Mouse (Mus musculus) kidney, postnatal 0 days (tissue): ENCODE measurements around the gene Cblc. TPM values are rescaled to one million over a fixed set of nuclear protein-coding genes. Genes with fewer than 3 reads are reported as not detected.
A peak's percentile ranks its signal among the peaks of the same experiment; 100 is the strongest.

Experiments used
- ATAC-seq: fragments of 200-750 bp; cut with Nextera tagmentation; replicated peaks from 2 replicates; pipeline ENCODE4 v1.8.0; 2017; ENCODE audit warnings: low read depth, moderate number of reproducible peaks, moderate TSS enrichment, moderate library complexity; ENCODE audit not compliant: low FRiP score
- DNase-seq: peaks from one replicate; pipeline ENCODE4 v3.0.0-alpha.2; 2016; ENCODE audit warnings: low spot score
- H3K27ac ChIP-seq: fragments of 300-500 bp; sonication (generic); 2 replicates; pipeline ENCODE4 v1.5.1; 2014; ENCODE audit warnings: mild to moderate bottlenecking
- H3K27me3 ChIP-seq: fragments of 300-500 bp; sonication (generic); 2 replicates; pipeline ENCODE4 v1.6.1; 2014; ENCODE audit warnings: low read length, mixed read lengths; ENCODE audit not compliant: insufficient read depth
- H3K36me3 ChIP-seq: fragments of 300-500 bp; sonication (generic); 2 replicates; pipeline ENCODE4 v1.6.1; 2014; ENCODE audit warnings: low read length, mixed read lengths; ENCODE audit not compliant: insufficient read depth
- H3K4me1 ChIP-seq: fragments of 300-500 bp; sonication (generic); replicated peaks from 2 replicates; pipeline ENCODE4 v1.6.1; 2014; ENCODE audit warnings: antibody characterized with exemption, low read length, mixed read lengths; ENCODE audit not compliant: insufficient read depth
- H3K4me2 ChIP-seq: fragments of 300-500 bp; sonication (generic); 2 replicates; pipeline ENCODE4 v1.6.1; 2014; ENCODE audit warnings: mild to moderate bottlenecking, low read length, moderate library complexity, mixed read lengths
- H3K4me3 ChIP-seq: fragments of 300-500 bp; sonication (generic); replicated peaks from 2 replicates; pipeline ENCODE4 v1.5.1; 2014; ENCODE audit warnings: low read depth, low read length
- H3K9ac ChIP-seq: fragments of 300-500 bp; sonication (generic); 2 replicates; pipeline ENCODE4 v1.6.1; 2014; ENCODE audit warnings: low read depth, low read length
- H3K9me3 ChIP-seq: fragments of 300-500 bp; sonication (generic); replicated peaks from 2 replicates; pipeline ENCODE4 v1.6.1; 2016; ENCODE audit warnings: low read length, inconsistent platforms, mixed read lengths
- CTCF ChIP-seq: IDR thresholded peaks from 2 replicates; pipeline ENCODE4 v1.5.1; 2016; ENCODE audit warnings: antibody characterized with exemption, low read depth, mild to moderate bottlenecking, moderate library complexity
- WGBS: fragments of 180-500 bp; shearing (Covaris S2); extraction: QIAGEN DNeasy Blood & Tissue Kit; methylation state at CpG from one replicate; pipeline ENCODE4 v1.1.7; 2014; 5-methylcytosine and 5-hydroxymethylcytosine counted together
- polyA plus RNA-seq: library from polyadenylated mRNA; unstranded; fragments of >200 nt; fragmentation: Nextera tagmentation; extraction: Ambion mirVana; gene quantifications from 2 replicates; pipeline ENCODE4 v1.2.1, GENCODE M21; 2015

Cblc gene
- polyA plus RNA-seq, 1 experiment from 2014 or later = 14.6 TPM

DNA sequence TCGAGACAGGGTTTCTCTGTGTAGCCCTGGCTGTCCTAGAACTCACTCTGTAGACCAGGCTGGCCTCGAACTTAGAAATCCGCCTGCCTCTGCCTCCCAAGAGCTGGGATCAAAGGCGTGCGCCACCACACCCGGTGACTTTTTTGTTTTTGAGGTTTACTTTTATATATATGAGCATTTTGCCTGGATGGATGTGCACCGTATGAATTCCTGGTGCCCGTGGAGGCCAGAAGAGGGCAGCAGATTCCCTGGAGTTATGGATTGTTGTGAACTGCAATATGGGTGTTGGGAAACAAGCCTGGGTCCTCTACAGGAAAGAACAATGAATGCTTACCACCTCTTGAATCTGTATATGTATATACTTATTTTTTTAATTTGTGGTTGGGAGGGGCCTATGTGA lies 44.0 kb downstream of the Cblc start:
- 79% methylated on average over 8 of the region's 8 CpGs for WGBS
- peaks cover 10% of the 10 kb centered on the region for H3K4me1 ChIP-seq
- no peak for DNase-seq

DNA sequence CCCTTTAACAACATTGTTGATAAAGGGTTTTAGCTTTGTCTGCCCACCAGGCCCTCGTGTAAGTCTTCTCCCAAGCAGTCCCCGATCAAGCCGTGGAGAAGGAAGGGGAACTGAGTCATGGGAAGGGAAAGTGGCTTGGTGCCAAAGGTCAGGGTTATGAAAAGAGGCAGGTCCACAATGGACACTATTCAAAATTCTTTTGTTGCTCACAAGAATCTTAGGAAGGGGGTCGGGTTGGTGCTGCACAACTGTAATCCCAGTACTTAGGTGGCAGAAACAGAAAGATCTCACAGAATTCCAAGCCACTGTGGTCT lies 45.6 kb downstream of the Cblc start:
- no peak for TF ChIP-seq CTCF
- ATAC-seq (no peak), DNase-seq (no peak)
- Histone ChIP-seq H3K36me3 (no peaks in the 10 kb centered on the region), H3K9ac (no peak overlapping the region), H3K4me3 (no peak overlapping the region), H3K9me3 (no peaks in the 10 kb centered on the region), H3K4me2 (no peak overlapping the region), H3K27ac (peak overlapping the region; percentile 82; the same call in 1 of the 2 replicates), H3K27me3 (no peaks in the 10 kb centered on the region), H3K4me1 (peaks cover 24% of the 10 kb centered on the region)
- WGBS = 51% methylated on average over 4 of the region's 4 CpGs

More for the DNA sequence above, 44.0 kb downstream of the Cblc start:
- H3K9ac ChIP-seq = no peak overlapping the region
- H3K27me3 ChIP-seq = no peaks in the 10 kb centered on the region
- H3K9me3 ChIP-seq = no peaks in the 10 kb centered on the region
- H3K36me3 ChIP-seq = no peaks in the 10 kb centered on the region
- H3K27ac ChIP-seq = no peak overlapping the region
- H3K4me2 ChIP-seq = no peak overlapping the region
- H3K4me3 ChIP-seq = no peak overlapping the region
- no peak for ATAC-seq
- peak; percentile 63 for TF ChIP-seq CTCF

DNA sequence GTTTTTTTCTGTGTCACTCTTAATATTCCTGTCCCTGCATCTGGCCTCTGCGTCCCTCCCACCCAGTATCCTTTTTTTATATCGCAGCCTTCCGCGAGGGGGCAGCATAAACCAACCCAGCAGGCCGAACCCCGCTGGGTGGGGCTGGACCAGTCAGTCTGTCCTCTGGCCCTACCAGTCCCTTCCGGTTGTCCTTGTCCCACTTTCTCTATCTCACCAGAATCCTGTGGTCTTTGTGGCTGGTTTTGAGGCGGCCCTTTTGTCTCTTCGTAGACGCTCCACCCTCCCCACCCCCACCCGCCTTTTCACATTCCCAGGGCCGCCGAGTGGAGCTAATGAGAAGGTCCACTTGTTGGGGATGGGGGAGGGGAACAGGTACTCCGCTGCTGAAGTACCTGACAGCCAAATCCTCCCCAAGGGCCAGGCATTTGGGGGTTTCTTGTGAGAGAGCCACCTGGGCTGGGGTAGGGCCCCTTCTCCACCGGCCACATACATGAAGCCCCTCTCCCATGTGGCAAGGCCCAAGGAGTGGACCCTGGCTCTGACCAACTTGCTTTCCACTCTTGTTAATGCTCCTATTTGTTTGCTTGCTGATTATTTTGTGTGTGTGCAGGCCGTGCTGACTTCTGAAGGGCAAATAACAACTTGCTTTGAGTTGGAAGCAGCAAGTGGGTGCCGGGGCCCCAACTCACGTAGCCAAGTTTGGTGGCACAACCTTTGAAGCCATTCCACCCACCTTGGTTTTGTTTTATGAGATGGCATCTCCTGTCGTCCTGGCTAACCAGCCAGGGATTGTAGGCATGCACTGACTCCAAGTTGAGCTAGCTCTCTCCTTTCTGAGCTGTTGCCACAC lies 46.2 kb downstream of the Cblc start, which contains the start of gene Nectin2:
Nectin2 (minus strand) TSS at position 267 of the 853 bp plus-strand sequence.
- Histone ChIP-seq H3K4me2 (peak within 1 kb of the TSS; percentile 67), H3K9ac (peak within 1 kb of the TSS; percentile 82), H3K4me1 (peaks cover 25% of the 10 kb centered on the region), H3K27ac (peak within 1 kb of the TSS; percentile 89), H3K27me3 (no peaks in the 10 kb centered on the region), H3K36me3 (no peaks in the 10 kb centered on the region), H3K9me3 (no peaks in the 10 kb centered on the region), H3K4me3 (peak within 1 kb of the TSS; percentile 87)
- DNase-seq = peak; percentile 96
- WGBS = 16% methylated on average over 19 of the region's 19 CpGs
- TF ChIP-seq CTCF = peak; percentile 84
- ATAC-seq = peak; percentile 69

DNA sequence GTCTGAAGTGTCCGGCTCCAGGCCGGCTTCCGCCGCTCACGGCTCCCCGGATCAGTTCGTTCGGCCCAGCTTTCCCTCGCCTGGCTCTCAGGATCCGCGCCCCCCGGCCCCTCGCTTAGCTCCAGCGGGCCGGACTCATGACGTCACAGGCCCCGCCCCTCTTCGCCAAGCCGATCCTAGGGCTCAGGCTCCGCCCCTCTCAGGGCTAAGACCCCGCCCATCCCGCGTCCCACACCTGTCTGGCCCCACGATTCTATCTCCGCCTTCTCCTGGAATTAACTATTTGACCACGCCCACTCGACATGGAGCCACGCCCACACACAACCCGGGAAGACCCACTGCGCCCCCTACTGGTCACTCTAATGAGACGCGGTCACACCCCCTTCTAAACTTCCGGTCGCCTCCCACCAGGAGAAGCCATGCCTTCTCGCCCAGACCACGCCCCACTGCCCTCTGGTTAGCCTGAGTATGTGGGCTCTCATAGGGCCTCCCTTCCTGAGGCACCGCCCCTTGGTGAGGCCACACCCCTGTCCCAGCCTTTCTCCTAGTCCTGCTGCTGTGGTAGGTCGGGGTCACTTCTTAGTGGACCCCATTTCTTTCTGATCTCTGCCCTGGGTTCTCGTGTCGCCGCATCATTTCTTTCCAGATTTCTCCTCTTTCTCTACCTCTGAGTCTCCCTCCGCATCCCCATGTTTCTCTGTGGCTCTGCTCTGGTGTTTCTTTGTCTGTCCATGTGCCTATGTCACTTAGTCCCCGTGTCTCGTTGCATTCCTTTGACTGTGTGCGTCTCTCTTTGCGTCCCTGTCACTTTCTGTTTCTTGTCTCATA lies 47.0 kb downstream of the Cblc start:
- under 1% methylated on average over 46 of the region's 46 CpGs for WGBS
- Histone ChIP-seq H3K4me2 (peak overlapping the region; percentile 67), H3K27me3 (no peaks in the 10 kb centered on the region), H3K9ac (peak overlapping the region; percentile 82), H3K4me3 (peak overlapping the region; percentile 87), H3K4me1 (peaks cover 33% of the 10 kb centered on the region), H3K36me3 (no peaks in the 10 kb centered on the region), H3K9me3 (no peaks in the 10 kb centered on the region), H3K27ac (peak overlapping the region; percentile 89)
- ATAC-seq (peak; percentile 95), DNase-seq (peak; percentile 100)
- peak; percentile 91 for TF ChIP-seq CTCF

DNA sequence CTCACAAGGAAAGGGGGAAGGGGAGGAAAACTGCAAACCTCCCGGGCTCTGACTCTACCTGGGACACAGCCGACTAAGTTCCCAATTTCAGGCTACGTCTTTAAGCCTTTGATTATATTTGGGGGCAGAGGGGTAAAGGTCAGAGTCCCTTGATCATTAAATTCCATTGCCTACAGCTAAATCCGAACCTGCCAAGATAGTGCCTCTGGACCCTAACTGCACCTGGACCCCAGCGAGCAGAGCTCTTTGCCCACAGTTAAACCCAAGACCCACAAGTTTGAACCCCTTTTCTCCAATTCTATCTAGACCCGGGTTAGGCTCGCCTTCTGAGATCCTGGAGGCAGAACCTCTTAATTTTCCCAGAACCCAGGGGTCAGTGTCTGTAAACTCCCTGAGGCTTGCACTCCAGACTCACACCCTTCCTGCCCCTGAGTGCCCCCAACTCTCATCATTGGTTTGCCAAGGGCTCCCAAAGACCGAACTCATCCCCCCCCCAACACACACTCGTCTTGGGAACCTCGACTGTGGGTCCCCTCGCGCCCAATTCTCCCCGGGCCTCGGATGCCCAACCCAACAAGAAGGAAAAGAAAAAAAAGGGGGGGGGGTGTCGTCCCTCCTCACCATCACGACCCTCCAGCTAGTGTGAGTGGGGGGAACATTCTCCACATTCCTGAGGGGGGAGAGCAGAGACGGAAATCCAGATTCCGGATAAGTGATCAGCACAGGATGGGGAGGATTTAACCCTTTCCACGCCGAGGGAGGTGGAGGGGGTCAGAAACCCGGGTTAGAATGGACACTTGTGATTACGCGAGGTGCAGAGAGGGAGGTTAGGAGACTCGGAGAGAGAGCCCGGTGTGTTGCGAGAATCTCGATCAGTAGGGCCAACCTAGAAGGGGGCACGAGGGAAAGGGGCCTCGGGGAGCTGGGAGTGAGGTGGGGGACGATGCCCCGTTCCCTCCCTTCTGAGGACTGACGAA lies 48.1 kb downstream of the Cblc start:
- ATAC-seq = no peak
- Histone ChIP-seq H3K4me1 (peaks cover 33% of the 10 kb centered on the region), H3K4me2 (peak overlapping the region; percentile 67), H3K9ac (peak overlapping the region; percentile 82), H3K4me3 (peak overlapping the region; percentile 87), H3K27ac (peak overlapping the region; percentile 89), H3K9me3 (no peaks in the 10 kb centered on the region), H3K27me3 (no peaks in the 10 kb centered on the region), H3K36me3 (0 out of 2 replicates have a peak, but pooled peaks cover 2% of the 10 kb centered on the region)
- DNase-seq = peak; percentile 75
- under 1% methylated on average over 32 of the region's 32 CpGs for WGBS
- no peak for TF ChIP-seq CTCF
